Mouse (Mus musculus): Measurements from ENCODE around the gene Ccdc33. TPM values are rescaled to one million over a fixed set of nuclear protein-coding genes. Genes with fewer than 3 reads are reported as not detected.

Ccdc33 gene
- 0.16 TPM in 1 of 2 replicates, not detected in the other for polyA plus RNA-seq (2015; fragmentation: Nextera tagmentation; extraction: Ambion mirVana)

GRCm38 (mm10) chr9:58118671-58119070 lies at the start of gene Ccdc33:
Ccdc33 (minus strand) TSS chr9:58118823.

GRCm38 (mm10) chr9:58063531-58063930 lies 55.1 kb downstream of the Ccdc33 start, which contains the start of gene Stra6:
Stra6 (plus strand) TSS chr9:58063788.

GRCm38 (mm10) chr9:58005753-58006461 lies 112.7 kb downstream of the Ccdc33 start, which contains the start of gene Cyp11a1:
Cyp11a1 (plus strand) TSS chr9:58006411.

Other genes starting within 250 kb of the Ccdc33 start
- gene Ubl7, start 207.8 kb downstream of the Ccdc33 start, polyA plus RNA-seq (2015; fragmentation: Nextera tagmentation; extraction: Ambion mirVana) = 81.2 and 90.4 TPM in 2 replicates
- 0.36 and 0.85 TPM in 2 replicates for gene Sema7a, start 178.7 kb downstream of the Ccdc33 start, polyA plus RNA-seq (2015; fragmentation: Nextera tagmentation; extraction: Ambion mirVana)
- 13.9 and 25.2 TPM in 2 replicates for gene Cyp11a1, start 112.4 kb downstream of the Ccdc33 start, polyA plus RNA-seq (2015; fragmentation: Nextera tagmentation; extraction: Ambion mirVana)
- 0.36 and 0.45 TPM in 2 replicates for gene Stra6, start 55.0 kb downstream of the Ccdc33 start, polyA plus RNA-seq (2015; fragmentation: Nextera tagmentation; extraction: Ambion mirVana)
- gene Islr, start 85.5 kb upstream of the Ccdc33 start, polyA plus RNA-seq (2015; fragmentation: Nextera tagmentation; extraction: Ambion mirVana) = 121 and 144 TPM in 2 replicates
- gene Islr2, start 85.5 kb upstream of the Ccdc33 start, polyA plus RNA-seq (2015; fragmentation: Nextera tagmentation; extraction: Ambion mirVana) = 0.40 and 0.56 TPM in 2 replicates
- 6.0 and 7.2 TPM in 2 replicates for gene Pml, start 131.0 kb upstream of the Ccdc33 start, polyA plus RNA-seq (2015; fragmentation: Nextera tagmentation; extraction: Ambion mirVana)
- 16.5 and 19.1 TPM in 2 replicates for gene Stoml1, start 134.3 kb upstream of the Ccdc33 start, polyA plus RNA-seq (2015; fragmentation: Nextera tagmentation; extraction: Ambion mirVana)
- 50.3 and 80.0 TPM in 2 replicates for gene Loxl1, start 194.4 kb upstream of the Ccdc33 start, polyA plus RNA-seq (2015; fragmentation: Nextera tagmentation; extraction: Ambion mirVana)

Data from skeletal muscle tissue, postnatal 0 days (tissue).